Mouse (Mus musculus): ENCODE results near the gene Gnb3.

- TF ChIP-seq CTCF (conservative IDR thresholded peaks at IDR 0.05; ENCODE audit: low read length) (no peak), POU5F1 (IDR thresholded peaks at IDR 0.05; ENCODE audit: borderline replicate concordance, low read length) (no peak), NANOG (IDR thresholded peaks at IDR 0.05; ENCODE audit: borderline replicate concordance, low read length) (no peak)
Observed at GRCm38 (mm10) chr6:124813933-124814332, 26.1 kb downstream of the Gnb3 start, which contains the start of gene Tpi1.

Data from E14TG2a.4 (cell line).